Mouse (Mus musculus) forebrain, embryonic 10.5 days (tissue): ENCODE data around the gene Rasd2. TPM values are rescaled to one million over a fixed set of nuclear protein-coding genes. Genes with fewer than 3 reads are reported as not detected.

Source experiments
- DNase-seq: peaks from one replicate; pipeline ENCODE4 v3.0.0-alpha.2; 2017; ENCODE audit warnings: low spot score; ENCODE audit errors: extremely low spot score
- H3K27ac ChIP-seq: fragments of 300-500 bp; sonication (generic); 2 replicates; pipeline ENCODE4 v1.5.1; 2016; ENCODE audit warnings: mild to moderate bottlenecking
- H3K27me3 ChIP-seq: fragments of 300-500 bp; sonication (generic); 2 replicates; pipeline ENCODE4 v1.6.1; 2016; ENCODE audit warnings: mild to moderate bottlenecking; ENCODE audit not compliant: poor library complexity, severe bottlenecking
- H3K36me3 ChIP-seq: fragments of 300-500 bp; sonication (generic); replicated peaks from 2 replicates; pipeline ENCODE4 v1.6.1; 2016; ENCODE audit warnings: mild to moderate bottlenecking, moderate library complexity
- H3K4me1 ChIP-seq: fragments of 300-500 bp; sonication (generic); 2 replicates; pipeline ENCODE4 v1.6.1; 2016
- H3K4me3 ChIP-seq: fragments of 300-500 bp; sonication (generic); 2 replicates; pipeline ENCODE4 v1.5.1; 2016; ENCODE audit warnings: mild to moderate bottlenecking, moderate library complexity
- H3K9me3 ChIP-seq: fragments of 300-500 bp; sonication (generic); 2 replicates; pipeline ENCODE4 v1.6.1; 2016; ENCODE audit warnings: mild to moderate bottlenecking, moderate library complexity
- WGBS: fragments of 180-500 bp; shearing (Covaris S2); methylation state at CpG from one replicate; pipeline ENCODE4 v1.1.7; 2016; 5-methylcytosine and 5-hydroxymethylcytosine counted together
- polyA plus RNA-seq: library from polyadenylated mRNA; unstranded; fragments of >200 nt; fragmentation: Nextera tagmentation; extraction: Ambion mirVana; gene quantifications from 2 replicates; pipeline ENCODE4 v1.2.1, GENCODE M21; 2016

Rasd2 gene
- polyA plus RNA-seq, 1 experiment from 2014 or later, result 0.11 TPM

GRCm38 (mm10) chr8:75233915-75234554 is 20.3 kb downstream of the Rasd2 start:
- DNase-seq, result no peak
- Histone ChIP-seq H3K36me3 (no peaks in the 10 kb centered on the region), H3K9me3 (no peaks in the 10 kb centered on the region), H3K27ac (no peak overlapping the region), H3K4me3 (no peak overlapping the region), H3K4me1 (no peaks in the 10 kb centered on the region), H3K27me3 (no peaks in the 10 kb centered on the region)
- 63% methylated on average over 4 of the region's 4 CpGs for WGBS

GRCm38 (mm10) chr8:75247331-75247730 is 33.6 kb downstream of the Rasd2 start:
- WGBS, result 95% methylated on average over 15 of the region's 15 CpGs
- no peak for DNase-seq
- H3K9me3 ChIP-seq, result peaks cover 11% of the 10 kb centered on the region
- no peaks in the 10 kb centered on the region for H3K4me1 ChIP-seq
- no peaks in the 10 kb centered on the region for H3K27me3 ChIP-seq
- no peak overlapping the region for H3K4me3 ChIP-seq
- H3K36me3 ChIP-seq, result no peaks in the 10 kb centered on the region
- H3K27ac ChIP-seq, result no peak overlapping the region

DNA sequence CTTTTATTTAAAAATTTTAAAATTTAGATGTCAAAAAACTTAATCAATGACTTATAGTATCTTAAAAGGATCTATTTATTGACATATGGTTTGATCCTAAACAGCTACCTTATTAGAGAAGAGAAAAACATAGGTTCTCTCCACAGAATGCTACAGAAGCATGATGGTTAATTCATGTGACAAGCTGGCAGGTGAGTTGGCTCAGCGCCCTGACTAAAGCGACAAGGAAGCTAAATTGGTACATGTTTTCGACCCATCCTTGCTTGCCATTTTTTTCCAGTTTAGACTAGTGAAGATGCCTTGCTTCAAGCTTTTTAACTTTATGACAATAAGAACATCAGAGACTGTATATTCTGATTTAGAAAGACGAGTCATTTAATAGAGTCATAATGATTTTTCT is 35.4 kb downstream of the Rasd2 start:
- H3K27me3 ChIP-seq, result no peaks in the 10 kb centered on the region
- WGBS, result 91% methylated on average over 4 of the region's 4 CpGs
- H3K36me3 ChIP-seq, result no peaks in the 10 kb centered on the region
- no peak overlapping the region for H3K27ac ChIP-seq
- peaks cover 11% of the 10 kb centered on the region for H3K9me3 ChIP-seq
- no peak overlapping the region for H3K4me3 ChIP-seq
- no peak for DNase-seq
- H3K4me1 ChIP-seq, result no peaks in the 10 kb centered on the region

GRCm38 (mm10) chr8:75254027-75254426 is 40.3 kb downstream of the Rasd2 start:
- Histone ChIP-seq H3K9me3 (peaks cover 3% of the 10 kb centered on the region; the same call in 1 of the 2 replicates), H3K4me1 (no peaks in the 10 kb centered on the region), H3K27me3 (no peaks in the 10 kb centered on the region), H3K4me3 (no peak overlapping the region), H3K27ac (no peak overlapping the region), H3K36me3 (no peaks in the 10 kb centered on the region)
- no peak for DNase-seq
- 90% methylated on average over 3 of the region's 3 CpGs for whole genome bisulfite sequencing

GRCm38 (mm10) chr8:75255635-75256034 is 41.9 kb downstream of the Rasd2 start:
- H3K27ac ChIP-seq, result no peak overlapping the region
- H3K36me3 ChIP-seq, result no peaks in the 10 kb centered on the region
- no peaks in the 10 kb centered on the region for H3K27me3 ChIP-seq
- DNase-seq, result no peak
- H3K4me1 ChIP-seq, result no peaks in the 10 kb centered on the region
- WGBS, result 92% methylated on average over 3 of the region's 3 CpGs
- H3K9me3 ChIP-seq, result no peaks in the 10 kb centered on the region
- H3K4me3 ChIP-seq, result no peak overlapping the region

DNA sequence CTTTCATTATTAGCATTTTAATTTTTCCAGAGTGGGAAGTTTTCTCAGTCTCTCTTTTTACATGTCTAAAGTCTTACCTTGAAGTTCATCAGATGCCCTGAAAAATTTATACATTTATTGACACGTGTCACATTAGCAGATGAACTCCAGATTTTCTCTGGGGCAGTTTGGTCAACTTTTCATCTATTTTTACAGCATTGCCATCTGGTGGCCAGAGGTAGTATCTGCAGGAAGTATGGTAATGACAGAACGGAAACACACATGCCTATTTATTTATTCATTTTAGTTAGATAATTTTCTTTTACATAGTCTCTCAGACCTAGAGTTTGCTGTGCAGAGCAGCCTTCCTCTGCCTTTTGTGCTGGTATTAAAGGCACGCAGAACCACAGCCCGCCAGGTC is 58.4 kb downstream of the Rasd2 start:
- peaks cover 8% of the 10 kb centered on the region; the same call in 1 of the 2 replicates for H3K9me3 ChIP-seq
- H3K4me1 ChIP-seq, result no peaks in the 10 kb centered on the region
- DNase-seq, result no peak
- no peak overlapping the region for H3K27ac ChIP-seq
- H3K36me3 ChIP-seq, result no peaks in the 10 kb centered on the region
- 38% methylated on average over 4 of the region's 4 CpGs for WGBS
- no peaks in the 10 kb centered on the region for H3K27me3 ChIP-seq
- no peak overlapping the region for H3K4me3 ChIP-seq

Other genes with a start within 250 kb of the Rasd2 start
- gene Hmgxb4, start 220.6 kb upstream of the Rasd2 start, polyA plus RNA-seq, result 49.5 and 51.2 TPM in 2 replicates
- gene Tom1, start 180.2 kb upstream of the Rasd2 start, polyA plus RNA-seq, result 28.9 and 30.0 TPM in 2 replicates
- gene Hmox1, start 120.3 kb upstream of the Rasd2 start, polyA plus RNA-seq, result 19.7 and 23.2 TPM in 2 replicates
- gene Mcm5, start 104.4 kb upstream of the Rasd2 start, polyA plus RNA-seq, result 360 and 365 TPM in 2 replicates
- gene Gm10358, start 192.6 kb downstream of the Rasd2 start, polyA plus RNA-seq, result 0.62 and 0.68 TPM in 2 replicates
- not detected in 2 replicates for gene Iqcm, start 234.8 kb downstream of the Rasd2 start, polyA plus RNA-seq